Mouse (Mus musculus): ENCODE data around the gene Rbms2. TPM values are rescaled to one million over a fixed set of nuclear protein-coding genes. Genes with fewer than 3 reads are reported as not detected.

Gene Rbms2
- polyA plus RNA-seq, 1 experiment from 2014 or later = 27.0 TPM

DNA sequence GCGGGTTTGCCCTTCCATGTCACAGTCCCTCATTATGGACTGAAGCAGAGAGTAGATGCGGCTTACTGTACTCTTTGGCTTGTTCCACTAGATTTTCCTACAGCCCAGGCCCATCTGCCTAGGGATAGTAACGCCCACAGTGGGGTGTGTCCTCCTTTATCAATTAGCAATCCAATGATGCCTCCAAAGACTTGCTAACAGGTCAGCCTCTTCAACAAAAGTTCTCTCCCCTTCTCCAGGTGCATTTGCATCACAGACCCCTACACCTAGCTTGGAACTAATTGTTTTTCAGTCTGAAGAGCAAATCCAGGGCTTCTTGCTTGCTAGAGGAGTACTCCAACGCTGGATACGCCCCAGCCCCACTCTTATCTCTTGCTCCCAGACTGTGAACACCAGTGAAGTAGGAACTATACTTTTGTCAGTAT is 7.1 kb upstream of the Rbms2 start:
- Histone ChIP-seq H3K27ac (no peak overlapping the region), H3K36me3 (ENCODE audit: insufficient read depth, low read length) (no peaks in the 10 kb centered on the region), H3K27me3 (ENCODE audit: insufficient read depth, low read length) (no peaks in the 10 kb centered on the region), H3K9ac (ENCODE audit: low read depth, low read length) (no peak overlapping the region), H3K4me2 (ENCODE audit: low read length) (no peak overlapping the region), H3K4me3 (replicated peaks; ENCODE audit: low read depth, low read length) (no peak overlapping the region), H3K4me1 (replicated peaks; ENCODE audit: insufficient read depth, low read length) (no peaks in the 10 kb centered on the region), H3K9me3 (replicated peaks; ENCODE audit: low read length) (no peaks in the 10 kb centered on the region)
- DNase-seq (ENCODE audit: low spot score) (no peak), ATAC-seq (replicated peaks; ENCODE audit: low FRiP score, low read depth) (no peak)
- TF ChIP-seq CTCF (IDR thresholded peaks at IDR 0.05; ENCODE audit: low read depth) = no peak
- WGBS = 75% methylated on average over 5 of the region's 5 CpGs

DNA sequence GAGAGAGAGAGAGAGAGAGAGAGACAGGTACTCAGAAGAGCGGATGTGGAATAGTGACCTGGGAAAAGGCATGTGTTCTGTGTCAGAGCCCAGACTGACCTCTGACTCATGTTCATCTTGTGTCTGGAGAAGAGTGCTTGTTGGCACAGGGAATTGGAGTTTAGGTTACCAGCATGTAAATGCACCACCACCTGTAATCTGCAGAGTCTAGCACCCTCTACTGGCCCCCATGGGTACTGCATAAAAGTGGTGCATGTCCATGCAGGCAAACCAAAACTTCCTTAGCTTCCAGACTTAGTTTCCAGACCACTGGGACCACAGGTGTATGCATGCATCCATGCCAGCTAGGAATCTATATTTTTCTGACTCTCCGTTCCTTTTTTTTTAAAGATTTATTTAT is 5.9 kb upstream of the Rbms2 start:
- Histone ChIP-seq H3K4me2 (ENCODE audit: low read length) (no peak overlapping the region), H3K27ac (no peak overlapping the region), H3K27me3 (ENCODE audit: insufficient read depth, low read length) (no peaks in the 10 kb centered on the region), H3K36me3 (ENCODE audit: insufficient read depth, low read length) (no peaks in the 10 kb centered on the region), H3K4me1 (replicated peaks; ENCODE audit: insufficient read depth, low read length) (no peaks in the 10 kb centered on the region), H3K4me3 (replicated peaks; ENCODE audit: low read depth, low read length) (no peak overlapping the region), H3K9ac (ENCODE audit: low read depth, low read length) (no peak overlapping the region), H3K9me3 (replicated peaks; ENCODE audit: low read length) (no peaks in the 10 kb centered on the region)
- peak; percentile 93 for DNase-seq (ENCODE audit: low spot score)
- peak; percentile 99 for TF ChIP-seq CTCF (IDR thresholded peaks at IDR 0.05; ENCODE audit: low read depth)
- WGBS = 51% methylated on average over 2 of the region's 2 CpGs
- peak; percentile 71 for ATAC-seq (replicated peaks; ENCODE audit: low FRiP score, low read depth)

DNA sequence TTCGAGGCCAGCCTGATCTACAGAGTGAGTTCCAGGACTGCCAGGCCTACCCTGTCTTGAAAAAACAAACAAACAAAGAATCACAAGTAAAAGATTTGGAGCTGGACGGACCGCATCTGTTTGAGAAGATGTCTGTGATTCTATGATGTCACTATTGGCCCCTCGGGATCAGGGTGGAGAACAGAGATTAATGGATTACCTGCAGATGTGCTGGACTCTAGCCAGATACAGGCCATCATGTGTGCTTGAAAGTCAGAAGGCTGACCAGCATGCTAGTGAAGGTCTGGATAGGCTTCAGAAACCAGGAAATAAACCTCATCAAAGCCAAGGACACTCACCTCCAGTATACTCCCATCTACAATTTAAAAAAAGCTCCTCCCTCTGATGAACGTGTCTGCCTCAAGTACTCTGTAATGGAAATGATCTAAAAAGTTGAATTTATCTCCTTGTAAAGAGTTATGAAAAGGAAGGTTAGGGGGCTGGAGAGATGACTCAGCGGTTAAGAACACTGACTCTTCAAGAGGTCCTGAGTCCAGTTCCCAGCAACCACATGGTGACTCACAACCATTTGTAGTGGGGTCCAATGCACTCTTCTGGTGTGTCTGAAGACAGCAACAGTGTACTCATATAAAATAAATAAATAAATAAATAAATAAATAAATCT is 5.3 kb upstream of the Rbms2 start:
- WGBS = 61% methylated on average over 6 of the region's 6 CpGs
- TF ChIP-seq CTCF (IDR thresholded peaks at IDR 0.05; ENCODE audit: low read depth) = no peak
- H3K9me3 ChIP-seq (replicated peaks; ENCODE audit: low read length) = no peaks in the 10 kb centered on the region
- H3K4me2 ChIP-seq (ENCODE audit: low read length) = no peak overlapping the region
- H3K27ac ChIP-seq = no peak overlapping the region
- peak; percentile 33; the same call in 1 of the 2 replicates for ATAC-seq (replicated peaks; ENCODE audit: low FRiP score, low read depth)
- no peaks in the 10 kb centered on the region for H3K27me3 ChIP-seq (ENCODE audit: insufficient read depth, low read length)
- H3K4me3 ChIP-seq (replicated peaks; ENCODE audit: low read depth, low read length) = no peak overlapping the region
- H3K4me1 ChIP-seq (replicated peaks; ENCODE audit: insufficient read depth, low read length) = no peaks in the 10 kb centered on the region
- H3K36me3 ChIP-seq (ENCODE audit: insufficient read depth, low read length) = no peaks in the 10 kb centered on the region
- DNase-seq (ENCODE audit: low spot score) = no peak
- no peak overlapping the region for H3K9ac ChIP-seq (ENCODE audit: low read depth, low read length)

DNA sequence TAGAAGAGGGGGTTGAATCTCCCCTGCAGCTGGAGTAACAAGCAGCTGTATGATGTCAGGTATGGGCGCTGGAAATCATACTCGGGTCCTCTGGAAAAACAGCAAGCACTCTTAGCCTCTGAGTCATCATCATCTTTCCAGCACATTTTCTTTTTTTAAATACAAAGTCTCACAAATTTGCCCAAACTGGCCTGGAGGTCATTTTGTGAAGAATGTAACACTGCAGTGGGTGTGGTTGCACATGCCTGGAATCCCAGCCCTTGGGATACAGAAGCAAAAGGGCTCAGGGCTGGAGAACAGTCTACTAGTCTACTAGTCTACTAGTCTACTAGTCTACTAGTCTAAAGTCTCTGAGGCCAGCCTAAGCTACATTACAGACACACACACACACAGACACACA is 4.2 kb upstream of the Rbms2 start:
- Histone ChIP-seq H3K9me3 (replicated peaks; ENCODE audit: low read length) (no peaks in the 10 kb centered on the region), H3K9ac (ENCODE audit: low read depth, low read length) (no peak overlapping the region), H3K4me2 (ENCODE audit: low read length) (no peak overlapping the region), H3K27me3 (ENCODE audit: insufficient read depth, low read length) (no peaks in the 10 kb centered on the region), H3K27ac (no peak overlapping the region), H3K4me3 (replicated peaks; ENCODE audit: low read depth, low read length) (no peak overlapping the region), H3K4me1 (replicated peaks; ENCODE audit: insufficient read depth, low read length) (no peaks in the 10 kb centered on the region), H3K36me3 (ENCODE audit: insufficient read depth, low read length) (no peaks in the 10 kb centered on the region)
- ATAC-seq (replicated peaks; ENCODE audit: low FRiP score, low read depth) = no peak
- TF ChIP-seq CTCF (IDR thresholded peaks at IDR 0.05; ENCODE audit: low read depth) = no peak
- DNase-seq (ENCODE audit: low spot score) = no peak
- 72% methylated on average over 2 of the region's 2 CpGs for WGBS

DNA sequence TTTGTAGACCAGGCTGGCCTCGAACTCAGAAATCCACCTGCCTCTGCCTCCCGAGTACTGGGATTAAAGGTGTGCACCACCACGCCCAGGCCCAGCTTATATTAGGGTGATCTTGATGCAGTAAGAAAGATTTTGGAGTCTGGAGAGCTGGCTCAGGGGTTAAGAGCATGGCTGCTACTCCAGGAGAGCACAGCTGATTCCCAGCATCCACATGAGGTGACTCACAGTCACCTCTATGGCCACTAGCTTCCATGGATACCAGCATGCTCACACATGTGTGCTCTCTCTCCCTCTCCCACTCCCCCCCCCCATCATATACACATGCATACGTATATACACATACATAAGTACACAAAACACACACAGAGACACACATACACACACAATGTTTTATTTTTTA is 2.8 kb downstream of the Rbms2 start:
- no peaks in the 10 kb centered on the region for H3K27me3 ChIP-seq (ENCODE audit: insufficient read depth, low read length)
- WGBS = 91% methylated on average over 4 of the region's 4 CpGs
- H3K4me3 ChIP-seq (replicated peaks; ENCODE audit: low read depth, low read length) = no peak overlapping the region
- H3K36me3 ChIP-seq (ENCODE audit: insufficient read depth, low read length) = no peaks in the 10 kb centered on the region
- no peak for ATAC-seq (replicated peaks; ENCODE audit: low FRiP score, low read depth)
- H3K4me1 ChIP-seq (replicated peaks; ENCODE audit: insufficient read depth, low read length) = peaks cover 18% of the 10 kb centered on the region
- H3K27ac ChIP-seq = no peak overlapping the region
- H3K9me3 ChIP-seq (replicated peaks; ENCODE audit: low read length) = no peaks in the 10 kb centered on the region
- H3K9ac ChIP-seq (ENCODE audit: low read depth, low read length) = no peak overlapping the region
- DNase-seq (ENCODE audit: low spot score) = no peak
- H3K4me2 ChIP-seq (ENCODE audit: low read length) = no peak overlapping the region
- TF ChIP-seq CTCF (IDR thresholded peaks at IDR 0.05; ENCODE audit: low read depth) = no peak

DNA sequence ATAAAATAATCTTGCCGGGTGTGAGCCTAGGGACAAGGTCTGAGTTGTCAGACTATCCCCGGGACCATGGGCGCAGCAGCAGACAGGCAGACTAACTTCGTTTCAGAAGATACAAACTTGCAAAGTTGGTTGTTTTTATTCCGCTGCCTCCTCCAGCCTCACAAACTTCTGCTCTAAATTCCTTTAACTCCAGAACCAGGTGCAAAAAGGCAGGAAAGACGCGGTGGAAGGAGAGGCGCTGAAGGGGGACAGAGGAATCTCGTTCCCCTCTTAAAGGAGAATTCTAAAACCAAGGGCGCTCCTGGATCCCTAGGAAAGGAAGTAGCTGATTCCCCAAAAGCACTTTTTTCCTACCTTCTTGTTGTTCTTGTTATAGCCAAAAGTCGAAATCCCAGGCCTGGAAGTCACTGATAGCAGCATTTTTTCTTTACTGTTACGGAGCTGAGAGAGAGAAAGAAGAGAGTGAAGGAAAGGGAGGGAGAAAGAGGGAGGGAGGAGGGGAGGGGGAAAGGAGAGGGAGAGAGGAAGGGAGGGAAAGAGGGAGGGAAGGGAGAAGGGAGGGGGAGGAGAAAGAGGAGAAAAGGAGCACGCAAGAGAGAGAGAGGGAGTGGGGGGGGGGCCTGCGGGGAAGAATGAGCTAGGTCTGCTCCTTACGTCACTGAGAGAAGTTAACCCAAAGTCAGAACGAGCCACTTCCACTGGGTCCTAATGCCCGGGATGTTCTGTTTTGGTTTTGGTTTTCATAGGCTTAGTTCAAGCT is 3.9 kb downstream of the Rbms2 start:
- Histone ChIP-seq H3K9ac (ENCODE audit: low read depth, low read length) (peak overlapping the region; percentile 76), H3K4me2 (ENCODE audit: low read length) (peak overlapping the region; percentile 79), H3K27me3 (ENCODE audit: insufficient read depth, low read length) (no peaks in the 10 kb centered on the region), H3K4me3 (replicated peaks; ENCODE audit: low read depth, low read length) (peak overlapping the region; percentile 61), H3K9me3 (replicated peaks; ENCODE audit: low read length) (no peaks in the 10 kb centered on the region), H3K4me1 (replicated peaks; ENCODE audit: insufficient read depth, low read length) (peaks cover 18% of the 10 kb centered on the region), H3K27ac (peak overlapping the region; percentile 95), H3K36me3 (ENCODE audit: insufficient read depth, low read length) (no peaks in the 10 kb centered on the region)
- no peak; the same call in 1 of the 2 replicates for TF ChIP-seq CTCF (IDR thresholded peaks at IDR 0.05; ENCODE audit: low read depth)
- under 1% methylated on average over 17 of the region's 17 CpGs for WGBS
- ATAC-seq (replicated peaks; ENCODE audit: low FRiP score, low read depth) = peak; percentile 81
- peak; percentile 95 for DNase-seq (ENCODE audit: low spot score)

Measured in kidney, postnatal 0 days (tissue).